Mouse (Mus musculus) CH12.LX (cell line): ENCODE measurements at regions not wholly inside any gene's neighbourhood (a gene's known extent, or its start where the extent isn't known, plus 50 kb on each side); places are given as distances from the start of the nearest gene placed in this dataset.

Source experiments
- CHD1 ChIP-seq: IDR thresholded peaks from 2 replicates; pipeline ENCODE4 v1.6.1; 2012; ENCODE audit warnings: low read depth, low read length, improper control_type of control experiment, inconsistent platforms
- CTCF ChIP-seq, 2 experiments: IDR thresholded peaks in 1 of 2; conservative IDR thresholded peaks in 1 of 2; 2 replicates each; pipeline ENCODE4 v1.5.1; 2011 to 2012; ENCODE audit warnings: low read depth in 2 of 2, low read length in 2 of 2, improper control_type of control experiment in 1 of 2, inconsistent platforms in 1 of 2, mild to moderate bottlenecking in 1 of 2, moderate library complexity in 1 of 2
- E2F4 ChIP-seq: IDR thresholded peaks from 2 replicates; pipeline ENCODE4 v1.6.1; 2011; ENCODE audit warnings: low read depth, low read length, improper control_type of control experiment; ENCODE audit not compliant: insufficient replicate concordance
- ELF1 ChIP-seq: IDR thresholded peaks from 2 replicates; pipeline ENCODE4 v1.6.1; 2014; ENCODE audit warnings: low read depth, mild to moderate bottlenecking, inconsistent platforms, low read length, improper control_type of control experiment
- EP300 ChIP-seq: IDR thresholded peaks from 2 replicates; pipeline ENCODE4 v1.6.1; 2011; ENCODE audit warnings: low read length, improper control_type of control experiment
- MAZ ChIP-seq: IDR thresholded peaks from 2 replicates; pipeline ENCODE4 v1.6.1; 2012; ENCODE audit warnings: low read depth, mild to moderate bottlenecking, inconsistent platforms, low read length, improper control_type of control experiment, moderate library complexity
- POLR2A ChIP-seq: IDR thresholded peaks from 2 replicates; pipeline ENCODE4 v1.6.1; 2011; ENCODE audit warnings: low read depth, mild to moderate bottlenecking, improper control_type of control experiment, low read length
- POLR2AphosphoS2 ChIP-seq: IDR thresholded peaks from 2 replicates; pipeline ENCODE4 v1.6.1; 2011; ENCODE audit warnings: low read depth, low read length, improper control_type of control experiment
- RCOR1 ChIP-seq: conservative IDR thresholded peaks from 2 replicates; pipeline ENCODE4 v1.6.1; 2012; ENCODE audit warnings: low read depth, mild to moderate bottlenecking, inconsistent platforms, low read length, improper control_type of control experiment
- SMC3 ChIP-seq: IDR thresholded peaks from 2 replicates; pipeline ENCODE4 v1.6.1; 2011; ENCODE audit warnings: low read depth, low read length, improper control_type of control experiment
- USF2 ChIP-seq: conservative IDR thresholded peaks from 2 replicates; pipeline ENCODE4 v1.6.1; 2011; ENCODE audit warnings: low read depth, low read length, improper control_type of control experiment

GRCm38 (mm10) chr19:21031768-21032308 is 77.8 kb upstream of the Tmc1 start:
- TF ChIP-seq CHD1 (no peak), SMC3 (no peak), E2F4 (no peak), POLR2A (no peak), EP300 (no peak), USF2 (no peak), CTCF (conservative IDR thresholded peaks at IDR 0.05 in 1 of 2, IDR thresholded peaks at IDR 0.05 in 1 of 2; ENCODE audit: low read depth in 2 of 2, low read length in 2 of 2) (no peak), MAZ (no peak), RCOR1 (no peak), POLR2AphosphoS2 (no peak), ELF1 (no peak)
